Mouse (Mus musculus) G1E (cell line): ENCODE measurements at regions not wholly inside any gene's neighbourhood (a gene's known extent, or its start where the extent isn't known, plus 50 kb on each side); places are given as distances from the start of the nearest gene placed in this dataset.

Experiments
- ATAC-seq: 2 replicates; pipeline ENCODE4 v1.8.0; 2016; ENCODE audit warnings: mild to moderate bottlenecking; ENCODE audit not compliant: insufficient number of reproducible peaks, poor library complexity, low FRiP score, severe bottlenecking; ENCODE audit errors: extremely low read depth
- DNase-seq: peaks from one replicate; pipeline ENCODE4 v3.0.0; 2012; ENCODE audit warnings: low spot score
- H3K27me3 ChIP-seq: 2 replicates; pipeline ENCODE4 v1.6.1; 2012; ENCODE audit warnings: mild to moderate bottlenecking, low read length, inconsistent platforms; ENCODE audit not compliant: insufficient read depth
- H3K36me3 ChIP-seq: replicated peaks from 2 replicates; pipeline ENCODE3; 2012; ENCODE audit warnings: mild to moderate bottlenecking, inconsistent platforms
- H3K4me1 ChIP-seq: 2 replicates; pipeline ENCODE4 v1.6.1; 2012; ENCODE audit warnings: low read depth, low read length, inconsistent platforms, mixed read lengths; ENCODE audit not compliant: insufficient read depth
- H3K4me3 ChIP-seq: 2 replicates; pipeline ENCODE4 v1.5.1; 2012; ENCODE audit warnings: low read depth, mild to moderate bottlenecking, inconsistent platforms, low read length, moderate library complexity, mixed read lengths
- H3K9me3 ChIP-seq: replicated peaks from 2 replicates; pipeline ENCODE4 v1.6.1; 2012; ENCODE audit warnings: inconsistent platforms
- CTCF ChIP-seq: IDR thresholded peaks from 2 replicates; pipeline ENCODE4 v1.5.1; 2012; ENCODE audit warnings: low read depth, low read length, inconsistent platforms, mixed read lengths
- GATA1 ChIP-seq: IDR thresholded peaks from 2 replicates; pipeline ENCODE4 v1.6.1; 2012; ENCODE audit warnings: borderline replicate concordance, low read length, inconsistent platforms, mixed read lengths
- GATA2 ChIP-seq: IDR thresholded peaks from 2 replicates; pipeline ENCODE4 v1.6.1; 2012; ENCODE audit warnings: low read depth, low read length, inconsistent platforms, borderline replicate concordance
- POLR2AphosphoS5 ChIP-seq: IDR thresholded peaks from 2 replicates; pipeline ENCODE4 v1.6.1; 2012; ENCODE audit warnings: low read depth, low read length, inconsistent platforms; ENCODE audit not compliant: insufficient replicate concordance
- TAL1 ChIP-seq: conservative IDR thresholded peaks from 2 replicates; pipeline ENCODE4 v1.6.1; 2012; ENCODE audit warnings: low read depth, low read length, inconsistent platforms, mixed read lengths

- TF ChIP-seq GATA1: no peak
- no peak for TF ChIP-seq TAL1
- no peak for TF ChIP-seq CTCF
- TF ChIP-seq POLR2AphosphoS5: no peak
- TF ChIP-seq GATA2: no peak
- no peaks in the 10 kb centered on the region for H3K27me3 ChIP-seq
- no peaks in the 10 kb centered on the region for H3K36me3 ChIP-seq
- DNase-seq (no peak), ATAC-seq (no peak)
- peaks cover 2% of the 10 kb centered on the region; the same call in 1 of the 2 replicates for H3K9me3 ChIP-seq
- no peaks in the 10 kb centered on the region for H3K4me1 ChIP-seq
- no peak overlapping the region for H3K4me3 ChIP-seq
Measured at GRCm38 (mm10) chr6:93443766-93444557, 500.7 kb upstream of the Adamts9 start.

DNA sequence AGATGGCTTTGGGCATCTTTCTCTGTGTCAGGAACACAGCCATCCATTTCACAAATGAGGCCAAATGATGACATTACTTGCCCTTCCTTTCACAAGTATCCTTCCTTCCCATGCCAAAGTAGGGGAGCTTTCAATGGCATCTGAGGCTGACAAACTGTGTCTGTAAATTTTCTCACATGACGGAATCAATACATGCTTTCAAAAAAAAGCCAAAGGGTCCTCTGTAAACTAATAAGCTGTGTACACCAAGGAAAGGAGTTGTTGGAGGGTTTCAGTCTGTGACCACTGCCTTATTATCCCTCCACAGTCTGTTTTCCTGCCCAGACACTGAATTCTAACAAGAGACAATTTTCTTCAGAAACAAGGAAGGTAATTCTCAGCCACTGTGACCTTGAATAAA, 490.2 kb upstream of the Adamts9 start:
- no peak for DNase-seq
- TF ChIP-seq POLR2AphosphoS5 (no peak), GATA2 (no peak), CTCF (no peak), TAL1 (no peak)
- no peaks in the 10 kb centered on the region for H3K36me3 ChIP-seq
- no peaks in the 10 kb centered on the region; the same call in 1 of the 2 replicates for H3K9me3 ChIP-seq
- no peaks in the 10 kb centered on the region for H3K4me1 ChIP-seq
- no peak overlapping the region for H3K4me3 ChIP-seq
- no peak for ATAC-seq
- H3K27me3 ChIP-seq: no peaks in the 10 kb centered on the region

GRCm38 (mm10) chr6:93426141-93426540, 482.8 kb upstream of the Adamts9 start:
- H3K4me3 ChIP-seq: no peak overlapping the region
- ATAC-seq: no peak
- no peaks in the 10 kb centered on the region for H3K36me3 ChIP-seq
- TF ChIP-seq POLR2AphosphoS5 (no peak), TAL1 (no peak), CTCF (no peak), GATA2 (no peak), GATA1 (no peak)
- no peak for DNase-seq
- H3K9me3 ChIP-seq: no peaks in the 10 kb centered on the region; the same call in 1 of the 2 replicates
- no peaks in the 10 kb centered on the region for H3K27me3 ChIP-seq
- H3K4me1 ChIP-seq: no peaks in the 10 kb centered on the region

GRCm38 (mm10) chr6:93422906-93423305, 479.6 kb upstream of the Adamts9 start:
- Histone ChIP-seq H3K9me3 (no peaks in the 10 kb centered on the region; the same call in 1 of the 2 replicates), H3K36me3 (no peaks in the 10 kb centered on the region), H3K4me1 (no peaks in the 10 kb centered on the region), H3K4me3 (no peak overlapping the region), H3K27me3 (no peaks in the 10 kb centered on the region)
- ATAC-seq (no peak), DNase-seq (no peak)
- no peak for TF ChIP-seq GATA1
- TF ChIP-seq POLR2AphosphoS5: no peak
- TF ChIP-seq GATA2: no peak
- no peak for TF ChIP-seq CTCF
- no peak for TF ChIP-seq TAL1

GRCm38 (mm10) chr6:93422253-93422652, 479.0 kb upstream of the Adamts9 start:
- TF ChIP-seq TAL1: no peak
- no peak for TF ChIP-seq GATA2
- no peak for TF ChIP-seq CTCF
- TF ChIP-seq POLR2AphosphoS5: no peak
- TF ChIP-seq GATA1: no peak
- no peak for ATAC-seq

GRCm38 (mm10) chr6:93417625-93418024, 474.3 kb upstream of the Adamts9 start:
- Histone ChIP-seq H3K4me1 (no peaks in the 10 kb centered on the region), H3K4me3 (no peak overlapping the region), H3K36me3 (no peaks in the 10 kb centered on the region), H3K9me3 (peaks cover 2% of the 10 kb centered on the region), H3K27me3 (no peaks in the 10 kb centered on the region)
- no peak for TF ChIP-seq GATA1
- TF ChIP-seq TAL1: no peak
- TF ChIP-seq POLR2AphosphoS5: no peak
- no peak for TF ChIP-seq GATA2
- no peak for TF ChIP-seq CTCF
- no peak for ATAC-seq
- no peak for DNase-seq

More at GRCm38 (mm10) chr6:93422253-93422652, 479.0 kb upstream of the Adamts9 start:
- Histone ChIP-seq H3K4me1 (no peaks in the 10 kb centered on the region), H3K27me3 (no peaks in the 10 kb centered on the region), H3K9me3 (no peaks in the 10 kb centered on the region; the same call in 1 of the 2 replicates), H3K36me3 (no peaks in the 10 kb centered on the region), H3K4me3 (no peak overlapping the region)
- DNase-seq: no peak
